Mouse (Mus musculus) midbrain, postnatal 0 days (tissue): ENCODE data around the gene Col4a4. TPM values are rescaled to one million over a fixed set of nuclear protein-coding genes. Genes with fewer than 3 reads are reported as not detected.

Experiments used
- ATAC-seq: fragments of 200-750 bp; cut with Nextera tagmentation; 2 replicates; pipeline ENCODE4 v1.8.0; 2017; ENCODE audit warnings: moderate number of reproducible peaks, mild to moderate bottlenecking, moderate TSS enrichment, moderate library complexity; ENCODE audit not compliant: low FRiP score
- DNase-seq: peaks from one replicate; pipeline ENCODE4 v3.0.0-alpha.2; 2015; ENCODE audit warnings: low spot score
- H3K27ac ChIP-seq: fragments of 300-500 bp; sonication (generic); 2 replicates; pipeline ENCODE4 v1.5.1; 2014; ENCODE audit warnings: low read depth, mild to moderate bottlenecking, low read length, mixed read lengths
- H3K27me3 ChIP-seq: fragments of 300-500 bp; sonication (generic); 2 replicates; pipeline ENCODE4 v1.6.1; 2014; ENCODE audit warnings: low read length, control low read depth, mixed read lengths; ENCODE audit not compliant: insufficient read depth
- H3K36me3 ChIP-seq: fragments of 300-500 bp; sonication (generic); 2 replicates; pipeline ENCODE4 v1.6.1; 2014; ENCODE audit warnings: low read length, control low read depth, mixed read lengths; ENCODE audit not compliant: insufficient read depth
- H3K4me1 ChIP-seq: fragments of 300-500 bp; sonication (generic); 2 replicates; pipeline ENCODE4 v1.6.1; 2014; ENCODE audit warnings: mild to moderate bottlenecking, control low read depth, antibody characterized with exemption, low read length, mixed read lengths; ENCODE audit not compliant: insufficient read depth
- H3K4me2 ChIP-seq: fragments of 300-500 bp; sonication (generic); 2 replicates; pipeline ENCODE4 v1.6.1; 2014; ENCODE audit warnings: low read depth, mild to moderate bottlenecking, low read length, mixed read lengths; ENCODE audit not compliant: poor library complexity, severe bottlenecking
- H3K4me3 ChIP-seq: fragments of 300-500 bp; sonication (generic); 2 replicates; pipeline ENCODE4 v1.5.1; 2014; ENCODE audit warnings: low read depth, mild to moderate bottlenecking, low read length, moderate library complexity
- H3K9ac ChIP-seq: fragments of 300-500 bp; sonication (generic); replicated peaks from 2 replicates; pipeline ENCODE4 v1.6.1; 2014; ENCODE audit warnings: mild to moderate bottlenecking, low read length, moderate library complexity, mixed read lengths; ENCODE audit not compliant: poor library complexity, severe bottlenecking
- H3K9me3 ChIP-seq: fragments of 300-500 bp; sonication (generic); 2 replicates; pipeline ENCODE4 v1.6.1; 2016; ENCODE audit warnings: low read length, control low read depth
- CTCF ChIP-seq: IDR thresholded peaks from 2 replicates; pipeline ENCODE4 v1.5.1; 2016; ENCODE audit warnings: antibody characterized with exemption, mild to moderate bottlenecking
- WGBS: fragments of 180-500 bp; shearing (Covaris S2); extraction: QIAGEN DNeasy Blood & Tissue Kit; methylation state at CpG from one replicate; pipeline ENCODE4 v1.1.7; 2014; 5-methylcytosine and 5-hydroxymethylcytosine counted together
- polyA plus RNA-seq: library from polyadenylated mRNA; unstranded; fragments of >200 nt; fragmentation: Nextera tagmentation; extraction: Ambion mirVana; gene quantifications from 2 replicates; pipeline ENCODE4 v1.2.1, GENCODE M21; 2015
- total RNA-seq: library from RNA; depleted of rRNA; stranded (reverse); fragments of >200 nt; gene quantifications from 2 replicates; pipeline ENCODE4 v1.2.3, GENCODE M21; 2014; rRNA removed

The Col4a4 gene
- total RNA-seq (0.28 and 0.44 TPM in 2 replicates), polyA plus RNA-seq (0.16 and 0.36 TPM in 2 replicates)

GRCm38 (mm10) chr1:82586713-82587399 lies at the start of gene Col4a4, which contains the start of gene Col4a3:
TSS of gene Col4a4 (minus strand) at chr1:82586849.
TSS of gene Col4a3 (plus strand) at chr1:82586921.
- WGBS = 5% methylated on average over 34 of the region's 34 CpGs
- H3K4me1 ChIP-seq = no peaks in the 10 kb centered on the region; the same call in 1 of the 2 replicates
- H3K9ac ChIP-seq = no peak within 1 kb of the TSS
- H3K9me3 ChIP-seq = no peaks in the 10 kb centered on the region
- no peak within 1 kb of the TSS for H3K27ac ChIP-seq
- ATAC-seq (0 out of 2 replicates have a peak, but pooled peaks have one; percentile 56), DNase-seq (peak; percentile 9)
- TF ChIP-seq CTCF = no peak
- H3K27me3 ChIP-seq = 0 out of 2 replicates have a peak, but pooled peaks cover 3% of the 10 kb centered on the region
- H3K4me2 ChIP-seq = peak within 1 kb of the TSS; percentile 81
- H3K36me3 ChIP-seq = no peaks in the 10 kb centered on the region
- H3K4me3 ChIP-seq = peak within 1 kb of the TSS; percentile 35

DNA sequence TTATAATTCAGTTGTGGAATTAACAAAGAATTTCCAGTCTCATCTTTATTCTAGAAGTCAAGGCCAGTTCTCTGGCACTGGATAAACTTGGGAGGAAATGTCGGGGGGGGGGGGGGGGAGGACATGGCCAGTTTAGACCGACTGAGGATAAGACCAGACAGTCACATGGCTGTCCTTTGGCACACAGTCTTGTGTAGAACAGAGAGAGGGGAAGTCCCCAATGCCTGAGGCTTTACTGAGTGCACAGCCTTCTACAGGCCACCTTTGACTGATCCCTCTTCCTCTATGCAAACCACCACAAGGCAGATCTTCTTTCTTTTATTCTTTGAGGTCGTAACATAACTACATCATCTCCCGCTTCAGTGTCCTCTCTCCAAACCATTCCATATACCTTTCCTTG lies 49.7 kb upstream of the Col4a4 start:
- 91% methylated on average over 3 of the region's 4 CpGs for WGBS
- no peak for DNase-seq

DNA sequence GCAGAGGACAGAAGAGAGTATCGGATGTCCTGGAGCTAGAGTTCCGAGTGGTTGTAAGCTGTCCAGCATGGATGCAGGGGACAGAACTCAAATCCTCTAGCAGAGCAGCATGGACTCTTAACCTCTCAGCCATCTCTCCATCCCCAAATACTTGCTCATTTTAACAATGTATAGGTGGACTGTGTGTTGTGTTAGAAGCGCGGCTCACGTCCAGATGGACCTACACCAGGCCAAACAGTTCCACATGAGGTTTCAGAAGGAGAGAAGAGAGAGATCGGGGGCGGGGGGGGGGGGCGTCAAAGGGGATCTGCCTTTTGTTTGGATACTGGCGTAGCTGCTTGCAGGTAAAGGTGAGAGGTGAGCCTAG lies 48.6 kb upstream of the Col4a4 start:
- Histone ChIP-seq H3K27me3 (no peaks in the 10 kb centered on the region), H3K9me3 (no peaks in the 10 kb centered on the region), H3K36me3 (no peaks in the 10 kb centered on the region), H3K4me1 (no peaks in the 10 kb centered on the region), H3K27ac (no peak overlapping the region), H3K4me3 (no peak overlapping the region), H3K9ac (no peak overlapping the region), H3K4me2 (no peak overlapping the region)
- no peak for ATAC-seq
- 79% methylated on average over 9 of the region's 9 CpGs for WGBS
- DNase-seq = no peak
- TF ChIP-seq CTCF = no peak

More for the DNA sequence above, 49.7 kb upstream of the Col4a4 start:
- H3K4me2 ChIP-seq = no peak overlapping the region
- H3K27ac ChIP-seq = no peak overlapping the region
- no peak overlapping the region for H3K9ac ChIP-seq
- H3K4me1 ChIP-seq = no peaks in the 10 kb centered on the region
- TF ChIP-seq CTCF = no peak
- H3K36me3 ChIP-seq = no peaks in the 10 kb centered on the region
- no peak for ATAC-seq
- H3K4me3 ChIP-seq = no peak overlapping the region
- no peaks in the 10 kb centered on the region for H3K27me3 ChIP-seq
- no peaks in the 10 kb centered on the region for H3K9me3 ChIP-seq

DNA sequence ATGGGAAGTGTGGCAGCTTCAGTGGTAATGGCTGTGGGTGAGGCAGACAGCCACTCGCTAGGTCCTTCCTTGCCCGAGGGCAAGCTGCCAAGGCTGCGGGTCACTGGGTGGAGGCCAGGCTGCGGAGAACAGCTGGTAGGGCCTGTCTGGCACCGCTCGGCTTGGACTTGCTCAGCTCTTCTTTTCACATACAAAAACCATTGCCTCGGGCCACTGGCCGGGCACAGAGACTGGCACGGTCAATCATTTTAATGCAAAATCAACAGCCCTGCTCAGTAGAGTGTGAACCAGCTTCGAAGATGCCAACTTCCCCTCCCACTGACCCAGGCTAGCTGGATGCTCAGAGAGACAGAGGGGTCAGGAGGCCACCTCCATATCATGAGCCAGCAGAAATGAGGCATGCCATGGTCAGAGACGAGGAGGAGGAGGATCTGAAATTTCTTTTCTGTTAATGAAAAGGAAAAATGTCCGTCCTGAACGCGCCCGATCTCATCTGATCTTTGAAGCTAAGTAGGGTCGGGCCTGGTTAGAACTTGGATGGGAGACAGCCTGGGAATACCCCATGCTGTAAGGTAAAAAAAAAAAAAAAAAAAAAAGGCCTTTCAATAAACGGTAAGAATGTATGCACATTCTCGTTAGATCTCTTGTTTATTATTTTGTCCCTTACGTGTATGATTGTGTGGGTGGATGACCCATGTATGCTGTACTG lies 48.0 kb upstream of the Col4a4 start:
- DNase-seq (peak; percentile 76), ATAC-seq (peak; percentile 67)
- no peak overlapping the region for H3K27ac ChIP-seq
- H3K27me3 ChIP-seq = no peaks in the 10 kb centered on the region
- no peak for TF ChIP-seq CTCF
- no peaks in the 10 kb centered on the region for H3K4me1 ChIP-seq
- H3K4me2 ChIP-seq = no peak overlapping the region
- 77% methylated on average over 19 of the region's 19 CpGs for WGBS
- H3K9me3 ChIP-seq = no peaks in the 10 kb centered on the region
- no peaks in the 10 kb centered on the region for H3K36me3 ChIP-seq
- H3K9ac ChIP-seq = no peak overlapping the region
- H3K4me3 ChIP-seq = no peak overlapping the region

DNA sequence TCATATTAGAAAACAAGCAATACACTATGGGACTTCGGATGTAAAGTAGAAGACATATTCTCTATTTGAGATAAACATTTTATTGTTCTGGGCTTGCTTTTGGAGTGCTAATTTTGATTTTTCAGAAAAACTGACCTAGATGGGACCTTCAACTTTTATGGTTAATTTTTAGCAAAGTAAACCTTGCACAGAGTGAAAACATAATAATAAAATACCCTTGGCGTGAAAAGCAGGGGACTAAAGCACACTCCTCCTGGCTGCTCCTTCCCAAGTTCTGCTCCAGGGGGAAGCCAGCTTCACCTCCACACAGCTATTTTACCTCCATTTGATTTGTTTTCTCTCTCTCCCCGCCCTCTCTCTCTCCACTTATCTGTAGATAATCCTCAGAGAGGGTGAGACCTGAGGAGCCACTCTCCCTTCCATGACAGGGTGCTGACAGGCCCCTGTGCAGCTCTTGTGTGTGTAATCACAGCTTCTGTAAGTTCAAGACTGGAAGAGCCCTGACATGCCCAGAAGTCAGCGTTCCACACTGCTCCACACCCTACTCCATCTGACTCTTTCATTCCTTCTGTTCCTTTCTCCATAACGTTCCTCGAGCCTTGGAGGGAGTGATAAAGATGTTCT lies 44.6 kb upstream of the Col4a4 start:
- Histone ChIP-seq H3K27ac (no peak overlapping the region), H3K4me3 (no peak overlapping the region), H3K9me3 (no peaks in the 10 kb centered on the region), H3K4me1 (no peaks in the 10 kb centered on the region), H3K36me3 (no peaks in the 10 kb centered on the region), H3K27me3 (no peaks in the 10 kb centered on the region), H3K9ac (no peak overlapping the region), H3K4me2 (no peak overlapping the region)
- WGBS = 83% methylated on average over 6 of the region's 6 CpGs
- DNase-seq (no peak), ATAC-seq (no peak)
- no peak for TF ChIP-seq CTCF
